Mouse (Mus musculus) kidney, embryonic 16.5 days (tissue): Measurements from ENCODE around the gene Socs4. TPM values are rescaled to one million over a fixed set of nuclear protein-coding genes. Genes with fewer than 3 reads are reported as not detected.

ENCODE experiments used
- ATAC-seq: fragments of 200-750 bp; cut with Nextera tagmentation; 2 replicates; pipeline ENCODE4 v1.8.0; 2017; ENCODE audit warnings: moderate TSS enrichment; ENCODE audit not compliant: low FRiP score, low TSS enrichment
- H3K27ac ChIP-seq: fragments of 300-500 bp; sonication (generic); 2 replicates; pipeline ENCODE4 v1.5.1; 2014; ENCODE audit warnings: low read length
- H3K27me3 ChIP-seq: fragments of 300-500 bp; sonication (generic); 2 replicates; pipeline ENCODE4 v1.6.1; 2014; ENCODE audit warnings: low read length, control low read depth, mixed read lengths; ENCODE audit not compliant: insufficient read depth
- H3K36me3 ChIP-seq: fragments of 300-500 bp; sonication (generic); 2 replicates; pipeline ENCODE4 v1.6.1; 2014; ENCODE audit warnings: low read length, control low read depth, mixed read lengths; ENCODE audit not compliant: insufficient read depth
- H3K4me1 ChIP-seq: fragments of 300-500 bp; sonication (generic); 2 replicates; pipeline ENCODE4 v1.6.1; 2014; ENCODE audit warnings: low read length, control low read depth, mixed read lengths; ENCODE audit not compliant: insufficient read depth
- H3K4me2 ChIP-seq: fragments of 300-500 bp; sonication (generic); replicated peaks from 2 replicates; pipeline ENCODE4 v1.6.1; 2014; ENCODE audit warnings: low read depth, low read length
- H3K4me3 ChIP-seq: fragments of 300-500 bp; sonication (generic); 2 replicates; pipeline ENCODE4 v1.5.1; 2014; ENCODE audit warnings: mild to moderate bottlenecking, low read length
- H3K9ac ChIP-seq: fragments of 300-500 bp; sonication (generic); replicated peaks from 2 replicates; pipeline ENCODE4 v1.6.1; 2014; ENCODE audit warnings: low read length
- H3K9me3 ChIP-seq: fragments of 300-500 bp; sonication (generic); 2 replicates; pipeline ENCODE4 v1.6.1; 2016; ENCODE audit warnings: low read length, control low read depth
- WGBS: fragments of 180-500 bp; shearing (Covaris S2); extraction: QIAGEN DNeasy Blood & Tissue Kit; methylation state at CpG from one replicate; pipeline ENCODE4 v1.1.7; 2014; 5-methylcytosine and 5-hydroxymethylcytosine counted together
- polyA plus RNA-seq: library from polyadenylated mRNA; unstranded; fragments of >200 nt; fragmentation: Nextera tagmentation; extraction: Ambion mirVana; gene quantifications from 2 replicates; pipeline ENCODE4 v1.2.1, GENCODE M21; 2015

Socs4 gene
- polyA plus RNA-seq, 1 experiment from 2014 or later: 3.4 TPM

DNA sequence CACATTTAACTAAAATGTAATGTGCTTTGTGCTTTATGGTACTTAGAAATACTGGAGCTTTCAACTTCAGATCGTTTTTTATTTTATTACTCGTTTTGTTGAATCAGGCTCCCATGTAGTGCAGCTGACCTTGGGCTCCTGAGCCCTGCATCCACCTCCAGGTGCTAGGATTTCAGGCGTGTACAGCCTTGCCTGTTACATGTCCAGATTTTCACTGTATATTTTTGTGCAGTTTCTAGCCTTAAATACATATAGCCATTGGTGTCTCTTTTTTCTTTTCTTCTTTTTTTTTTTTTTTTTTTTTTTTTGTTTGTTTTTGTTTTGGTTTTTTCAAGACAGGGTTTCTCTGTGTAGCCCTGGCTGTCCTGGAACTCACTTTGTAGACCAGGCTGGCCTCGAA is 4.8 kb downstream of the Socs4 start:
- no peak for ATAC-seq
- 95% methylated on average over 4 of the region's 4 CpGs for WGBS
- Histone ChIP-seq H3K4me1 (peaks cover 7% of the 10 kb centered on the region), H3K9me3 (no peaks in the 10 kb centered on the region), H3K27me3 (no peaks in the 10 kb centered on the region), H3K4me3 (no peak overlapping the region), H3K36me3 (no peaks in the 10 kb centered on the region), H3K27ac (no peak overlapping the region), H3K4me2 (no peak overlapping the region), H3K9ac (no peak overlapping the region)

GRCm38 (mm10) chr14:47283568-47283967 is 6.8 kb downstream of the Socs4 start:
- Histone ChIP-seq H3K4me3 (no peak overlapping the region), H3K4me1 (no peaks in the 10 kb centered on the region; the same call in 1 of the 2 replicates), H3K36me3 (no peaks in the 10 kb centered on the region), H3K9ac (no peak overlapping the region), H3K9me3 (no peaks in the 10 kb centered on the region), H3K27ac (no peak overlapping the region), H3K27me3 (no peaks in the 10 kb centered on the region), H3K4me2 (no peak overlapping the region)
- WGBS: 56% methylated on average over 7 of the region's 7 CpGs
- ATAC-seq: no peak

GRCm38 (mm10) chr14:47285271-47285670 is 8.5 kb downstream of the Socs4 start:
- no peak for ATAC-seq

DNA sequence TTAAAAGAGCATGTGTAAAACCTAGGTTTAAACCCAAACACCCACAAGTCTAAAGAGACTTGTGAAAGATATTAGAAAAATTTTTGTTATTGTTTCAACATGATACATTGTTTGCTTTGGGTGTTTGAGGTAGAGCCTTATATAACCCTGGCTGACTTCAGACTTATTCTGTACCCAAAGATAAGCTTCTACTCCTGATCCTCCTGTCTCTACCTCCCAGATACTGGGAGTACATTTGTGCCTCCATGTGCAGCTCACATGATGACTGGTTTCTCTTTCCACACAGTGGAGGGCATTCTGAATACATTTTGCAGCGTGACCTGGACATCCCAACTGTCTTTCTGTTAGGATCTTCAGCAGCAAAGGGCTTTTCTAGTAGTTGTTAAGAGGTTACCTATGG is 9.5 kb downstream of the Socs4 start:
- no peak overlapping the region for H3K4me3 ChIP-seq
- H3K9ac ChIP-seq: no peak overlapping the region
- no peak for ATAC-seq
- H3K4me1 ChIP-seq: no peaks in the 10 kb centered on the region
- H3K9me3 ChIP-seq: no peaks in the 10 kb centered on the region
- 100% methylated on average over 1 of the region's 1 CpGs for WGBS
- no peak overlapping the region for H3K4me2 ChIP-seq
- H3K27me3 ChIP-seq: no peaks in the 10 kb centered on the region
- H3K36me3 ChIP-seq: peaks cover 12% of the 10 kb centered on the region
- H3K27ac ChIP-seq: no peak overlapping the region

More at GRCm38 (mm10) chr14:47285271-47285670, 8.5 kb downstream of the Socs4 start:
- Histone ChIP-seq H3K4me3 (no peak overlapping the region), H3K9ac (no peak overlapping the region), H3K36me3 (peaks cover 7% of the 10 kb centered on the region), H3K9me3 (no peaks in the 10 kb centered on the region), H3K4me1 (no peaks in the 10 kb centered on the region), H3K27me3 (no peaks in the 10 kb centered on the region), H3K27ac (no peak overlapping the region), H3K4me2 (no peak overlapping the region)
- WGBS: 95% methylated on average over 2 of the region's 2 CpGs

GRCm38 (mm10) chr14:47287021-47287420 is 10.3 kb downstream of the Socs4 start:
- Histone ChIP-seq H3K36me3 (peaks cover 12% of the 10 kb centered on the region), H3K4me2 (no peak overlapping the region), H3K9me3 (no peaks in the 10 kb centered on the region), H3K27me3 (no peaks in the 10 kb centered on the region), H3K27ac (no peak overlapping the region), H3K4me1 (no peaks in the 10 kb centered on the region), H3K4me3 (no peak overlapping the region), H3K9ac (no peak overlapping the region)
- ATAC-seq: no peak
- WGBS: 91% methylated on average over 5 of the region's 5 CpGs

DNA sequence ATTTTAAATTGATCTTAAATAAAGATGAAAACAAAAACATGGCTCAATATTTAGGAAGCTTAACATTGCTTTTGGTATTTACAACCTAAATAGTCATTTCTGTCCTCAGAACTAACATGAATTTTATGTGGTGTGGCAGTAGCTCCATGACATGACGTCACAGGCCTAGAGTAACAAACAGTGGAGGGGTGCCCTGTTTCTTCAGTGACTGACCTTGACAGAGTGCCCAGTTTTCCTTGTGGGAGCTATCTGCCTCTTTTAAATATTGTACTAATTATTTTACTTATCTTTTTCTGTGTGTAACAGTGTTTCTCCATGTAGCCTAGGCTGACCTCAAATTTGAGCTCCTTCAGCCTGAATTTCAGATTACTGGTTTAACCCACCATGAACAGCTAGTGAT is 15.0 kb downstream of the Socs4 start:
- ATAC-seq: no peak
- H3K9ac ChIP-seq: no peak overlapping the region
- no peaks in the 10 kb centered on the region for H3K27me3 ChIP-seq
- H3K4me2 ChIP-seq: no peak overlapping the region
- H3K4me1 ChIP-seq: peaks cover 3% of the 10 kb centered on the region; the same call in 1 of the 2 replicates
- H3K27ac ChIP-seq: no peak overlapping the region
- peaks cover 12% of the 10 kb centered on the region for H3K36me3 ChIP-seq
- no peak overlapping the region for H3K4me3 ChIP-seq
- H3K9me3 ChIP-seq: no peaks in the 10 kb centered on the region
- 64% methylated on average over 1 of the region's 1 CpGs for WGBS

GRCm38 (mm10) chr14:47294136-47294535 is 17.4 kb downstream of the Socs4 start:
- H3K27ac ChIP-seq: no peak overlapping the region
- H3K9me3 ChIP-seq: no peaks in the 10 kb centered on the region
- 50% methylated on average over 4 of the region's 4 CpGs for WGBS
- no peak overlapping the region for H3K4me3 ChIP-seq
- H3K4me2 ChIP-seq: no peak overlapping the region
- no peaks in the 10 kb centered on the region for H3K27me3 ChIP-seq
- H3K9ac ChIP-seq: no peak overlapping the region
- peaks cover 9% of the 10 kb centered on the region for H3K4me1 ChIP-seq
- no peak for ATAC-seq
- H3K36me3 ChIP-seq: peaks cover 12% of the 10 kb centered on the region

GRCm38 (mm10) chr14:47296232-47296631 is 19.5 kb downstream of the Socs4 start:
- no peak for ATAC-seq
- no peaks in the 10 kb centered on the region for H3K36me3 ChIP-seq

DNA sequence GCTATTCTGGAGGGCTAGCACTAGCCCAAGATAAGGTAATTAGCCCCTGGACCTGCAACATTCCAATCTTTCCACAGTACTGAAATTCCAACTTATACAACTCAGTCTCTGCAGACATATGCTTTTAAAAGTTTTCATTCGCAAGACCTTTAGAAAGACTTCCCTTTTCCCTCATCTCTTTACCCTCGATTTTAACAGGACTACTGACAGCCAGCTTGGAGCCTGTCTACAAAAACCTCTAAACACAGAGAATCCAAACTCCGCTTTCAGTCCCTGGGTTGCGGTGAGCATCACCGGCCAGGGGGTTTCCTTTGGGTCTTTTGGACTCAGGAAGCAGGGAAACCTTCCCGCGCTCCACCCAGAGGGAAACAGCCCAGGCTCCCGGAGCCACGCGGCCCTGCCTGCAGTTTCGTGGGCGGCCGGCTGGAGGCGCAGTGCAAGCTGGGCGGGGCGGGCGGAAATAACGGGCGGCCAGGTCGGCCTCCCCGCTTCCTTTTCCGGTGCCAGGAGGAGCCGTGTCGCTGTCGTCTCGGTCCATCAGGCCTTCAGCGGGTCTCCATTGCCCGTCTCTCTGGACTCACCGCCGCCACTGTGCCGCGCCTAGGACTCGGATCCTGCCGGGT is 21.2 kb downstream of the Socs4 start, which contains the start of gene Mapk1ip1l:
TSS of gene Mapk1ip1l (plus strand) at position 482 of the 623 bp plus-strand sequence.
- Histone ChIP-seq H3K9me3 (no peaks in the 10 kb centered on the region), H3K27ac (peak within 1 kb of the TSS; percentile 96), H3K4me3 (peak within 1 kb of the TSS; percentile 77), H3K9ac (peak within 1 kb of the TSS; percentile 96), H3K4me1 (peaks cover 29% of the 10 kb centered on the region), H3K4me2 (peak within 1 kb of the TSS; percentile 56), H3K36me3 (no peaks in the 10 kb centered on the region), H3K27me3 (no peaks in the 10 kb centered on the region)
- peak; percentile 94 for ATAC-seq
- under 1% methylated on average over 34 of the region's 34 CpGs for WGBS

More at GRCm38 (mm10) chr14:47296232-47296631, 19.5 kb downstream of the Socs4 start:
- H3K9me3 ChIP-seq: no peaks in the 10 kb centered on the region
- no peak overlapping the region for H3K4me3 ChIP-seq
- peaks cover 26% of the 10 kb centered on the region for H3K4me1 ChIP-seq
- H3K9ac ChIP-seq: no peak overlapping the region
- H3K27me3 ChIP-seq: no peaks in the 10 kb centered on the region
- H3K27ac ChIP-seq: no peak overlapping the region
- 49% methylated on average over 2 of the region's 2 CpGs for WGBS
- no peak overlapping the region for H3K4me2 ChIP-seq

- peak overlapping the region; percentile 96 for H3K9ac ChIP-seq
- H3K4me1 ChIP-seq: peaks cover 33% of the 10 kb centered on the region
- no peaks in the 10 kb centered on the region for H3K9me3 ChIP-seq
- H3K27ac ChIP-seq: peak overlapping the region; percentile 96
- no peaks in the 10 kb centered on the region for H3K27me3 ChIP-seq
- peak; percentile 80 for ATAC-seq
- peak overlapping the region; percentile 77 for H3K4me3 ChIP-seq
- H3K36me3 ChIP-seq: 0 out of 2 replicates have a peak, but pooled peaks cover 4% of the 10 kb centered on the region
- peak overlapping the region; percentile 56 for H3K4me2 ChIP-seq
- WGBS: under 1% methylated on average over 36 of the region's 38 CpGs
Observed at GRCm38 (mm10) chr14:47298408-47298792, 21.7 kb downstream of the Socs4 start.
